Mouse (Mus musculus) MEL (cell line): ENCODE data around the gene Creb3.

Source experiments
- CHD1 ChIP-seq: IDR thresholded peaks from 2 replicates; pipeline ENCODE4 v1.6.1; 2012; ENCODE audit warnings: low read depth, mild to moderate bottlenecking, inconsistent platforms, low read length, improper control_type of control experiment
- CTCF ChIP-seq, 3 experiments: IDR thresholded peaks in 2 of 3; conservative IDR thresholded peaks in 1 of 3; 2 replicates each; pipeline ENCODE4 v1.5.1; 2011 to 2012; ENCODE audit warnings: low read length in 3 of 3, low read depth in 2 of 3, mild to moderate bottlenecking in 2 of 3, improper control_type of control experiment in 1 of 3, inconsistent platforms in 1 of 3, mixed read lengths in 1 of 3, moderate library complexity in 1 of 3; ENCODE audit not compliant: control insufficient read depth in 1 of 3, insufficient read depth in 1 of 3, poor library complexity in 1 of 3, severe bottlenecking in 1 of 3
- EP300 ChIP-seq, 2 experiments: IDR thresholded peaks; 2 replicates each; pipeline ENCODE4 v1.6.1; 2011; ENCODE audit warnings: improper control_type of control experiment in 2 of 2, low read length in 2 of 2, low read depth in 1 of 2, mild to moderate bottlenecking in 1 of 2
- MAX ChIP-seq: IDR thresholded peaks from 2 replicates; pipeline ENCODE4 v1.6.1; 2011; ENCODE audit warnings: low read length, improper control_type of control experiment
- MAZ ChIP-seq: IDR thresholded peaks from 2 replicates; pipeline ENCODE4 v1.6.1; 2012; ENCODE audit warnings: low read depth, mild to moderate bottlenecking, inconsistent platforms, low read length, improper control_type of control experiment
- MEF2A ChIP-seq: IDR thresholded peaks from 2 replicates; pipeline ENCODE4 v1.6.1; 2014; ENCODE audit warnings: low read depth, mild to moderate bottlenecking, inconsistent platforms, low read length, improper control_type of control experiment; ENCODE audit not compliant: poor library complexity, insufficient replicate concordance, severe bottlenecking; ENCODE audit errors: extremely low read depth
- MXI1 ChIP-seq: IDR thresholded peaks from 2 replicates; pipeline ENCODE4 v1.6.1; 2011; ENCODE audit warnings: mild to moderate bottlenecking, low read depth, low read length, improper control_type of control experiment
- POLR2A ChIP-seq, 2 experiments: IDR thresholded peaks; 2 replicates each; pipeline ENCODE4 v1.6.1; 2011 to 2012; ENCODE audit warnings: low read length in 2 of 2, mild to moderate bottlenecking in 2 of 2, control low read depth in 1 of 2, improper control_type of control experiment in 1 of 2, low read depth in 1 of 2, moderate library complexity in 1 of 2; ENCODE audit not compliant: control insufficient read depth in 1 of 2, insufficient read depth in 1 of 2, poor library complexity in 1 of 2
- POLR2AphosphoS2 ChIP-seq: IDR thresholded peaks from 2 replicates; pipeline ENCODE4 v1.6.1; 2011; ENCODE audit warnings: low read length, improper control_type of control experiment
- POLR2AphosphoS5 ChIP-seq: IDR thresholded peaks from 2 replicates; pipeline ENCODE4 v1.6.1; 2012; ENCODE audit warnings: low read depth, borderline replicate concordance, mild to moderate bottlenecking, inconsistent platforms, low read length, moderate library complexity, mixed read lengths
- ZNF384 ChIP-seq: IDR thresholded peaks from 2 replicates; pipeline ENCODE4 v1.6.1; 2012; ENCODE audit warnings: low read depth, mild to moderate bottlenecking, inconsistent platforms, low read length, improper control_type of control experiment

GRCm38 (mm10) chr4:43591961-43592360 lies 29.8 kb downstream of the Creb3 start:
- TF ChIP-seq POLR2AphosphoS2 (no peak), ZNF384 (no peak), POLR2A (IDR thresholded peaks at IDR 0.05; ENCODE audit: control insufficient read depth in 1 of 2, insufficient read depth in 1 of 2, low read depth in 1 of 2, low read length in 2 of 2, poor library complexity in 1 of 2) (no peak), CTCF (IDR thresholded peaks at IDR 0.05 in 2 of 3, conservative IDR thresholded peaks at IDR 0.05 in 1 of 3; ENCODE audit: control insufficient read depth in 1 of 3, insufficient read depth in 1 of 3, low read depth in 2 of 3, low read length in 3 of 3, poor library complexity in 1 of 3, severe bottlenecking in 1 of 3) (no peak), CHD1 (no peak), EP300 (IDR thresholded peaks at IDR 0.05; ENCODE audit: low read depth in 1 of 2, low read length in 2 of 2) (no peak), MAZ (no peak), MAX (no peak), POLR2AphosphoS5 (no peak), MXI1 (no peak), MEF2A (no peak)
